Mouse (Mus musculus) B cell, adult 2 months (primary cell): ENCODE measurements at regions not wholly inside any gene's neighbourhood (a gene's known extent, or its start where the extent isn't known, plus 50 kb on each side); places are given as distances from the start of the nearest gene placed in this dataset.

ENCODE experiments used
- DNase-seq, 2 experiments: peaks; one replicate each; pipeline ENCODE4 v3.0.0; 2022

DNA sequence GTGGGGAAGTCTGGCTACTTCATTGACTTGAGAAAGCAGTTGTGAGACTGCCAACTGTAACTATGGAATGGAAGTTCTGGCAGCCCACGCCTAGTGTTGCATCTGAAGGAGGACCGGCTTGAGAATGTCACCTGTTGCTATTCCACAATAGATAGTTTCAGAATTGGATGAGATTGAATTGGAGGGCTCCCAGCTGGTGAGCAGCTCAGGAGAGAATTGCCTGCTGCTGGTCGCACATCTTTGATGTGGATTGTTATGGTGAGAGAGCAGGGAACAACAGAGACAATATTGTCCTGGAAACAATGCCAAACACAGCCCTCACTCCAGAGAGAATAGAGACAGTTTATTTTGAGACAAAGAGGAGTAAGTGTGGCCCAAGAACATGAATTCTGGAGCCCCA is 585.9 kb downstream of the Plekhb2 start:
- no peak for DNase-seq

DNA sequence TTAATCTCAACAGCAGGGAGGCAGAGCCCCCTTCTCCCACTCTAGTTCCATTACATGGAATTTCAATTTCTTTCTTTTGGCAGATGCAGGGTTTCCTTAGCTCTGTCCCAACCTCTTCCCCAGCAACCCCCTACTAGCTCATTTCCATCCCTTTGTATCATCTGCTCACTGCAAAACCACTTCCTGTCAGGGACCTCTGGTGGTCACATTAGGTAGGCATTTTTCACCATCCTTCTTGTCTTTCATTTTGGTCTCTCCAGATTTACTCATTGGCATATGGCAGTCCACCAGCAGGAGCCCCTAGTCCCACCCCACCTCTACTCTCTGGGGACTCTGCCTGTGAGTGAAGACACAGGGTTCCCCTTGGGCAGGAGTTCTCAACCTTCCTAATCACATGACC is 597.6 kb downstream of the Plekhb2 start:
- peak; percentile 2 to 15 for DNase-seq

DNA sequence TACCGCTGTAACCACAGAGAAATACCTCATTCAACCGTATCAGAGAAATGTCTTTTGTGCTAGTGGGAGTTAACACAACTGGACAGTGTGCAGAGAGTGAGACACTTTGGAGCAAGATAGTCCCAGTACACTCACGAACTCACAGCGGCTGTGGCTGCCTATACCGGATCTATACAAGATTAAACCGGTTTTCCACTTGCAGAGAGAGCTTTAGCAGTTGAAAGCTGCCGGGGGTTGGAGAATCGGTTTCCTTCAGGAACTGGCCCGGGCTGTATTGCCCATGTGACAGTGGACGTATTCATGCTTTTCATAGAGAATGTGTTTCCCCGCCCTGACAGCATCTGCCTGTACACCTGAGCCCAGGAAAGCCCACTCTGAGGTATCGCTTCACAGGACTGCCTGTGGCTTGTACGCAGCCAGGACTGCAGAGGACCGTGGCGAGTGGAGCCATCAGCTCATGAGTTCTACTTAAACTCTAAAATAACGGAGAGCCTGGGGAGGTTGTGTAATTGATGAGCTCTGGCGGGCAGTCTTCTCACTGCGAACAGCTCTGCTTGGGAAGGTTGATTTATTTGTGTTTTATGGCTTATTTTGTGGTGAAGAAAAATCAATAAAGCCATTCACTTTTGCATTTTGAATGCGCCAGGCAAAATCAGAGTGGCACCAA is 602.8 kb downstream of the Plekhb2 start:
- no peak for DNase-seq

DNA sequence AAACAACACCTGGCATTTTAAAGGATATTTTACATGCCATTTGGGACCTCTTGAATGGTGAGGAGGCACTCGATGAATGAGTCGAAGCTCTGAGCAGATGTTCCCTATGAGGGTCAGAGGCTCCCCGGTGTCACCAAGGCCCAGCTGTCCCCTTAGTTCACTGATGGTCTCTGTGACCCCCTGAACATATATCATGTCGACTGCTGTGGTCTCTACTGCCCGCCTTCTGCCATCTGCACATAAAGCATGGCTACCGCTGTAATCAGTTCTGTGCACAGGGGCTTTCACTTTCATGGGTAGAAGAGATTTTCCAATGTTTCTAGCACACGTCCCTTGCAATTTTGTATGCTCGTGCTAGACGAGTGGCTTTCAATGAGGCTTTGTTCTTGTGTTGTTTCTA is 607.8 kb downstream of the Plekhb2 start:
- DNase-seq = no peak

DNA sequence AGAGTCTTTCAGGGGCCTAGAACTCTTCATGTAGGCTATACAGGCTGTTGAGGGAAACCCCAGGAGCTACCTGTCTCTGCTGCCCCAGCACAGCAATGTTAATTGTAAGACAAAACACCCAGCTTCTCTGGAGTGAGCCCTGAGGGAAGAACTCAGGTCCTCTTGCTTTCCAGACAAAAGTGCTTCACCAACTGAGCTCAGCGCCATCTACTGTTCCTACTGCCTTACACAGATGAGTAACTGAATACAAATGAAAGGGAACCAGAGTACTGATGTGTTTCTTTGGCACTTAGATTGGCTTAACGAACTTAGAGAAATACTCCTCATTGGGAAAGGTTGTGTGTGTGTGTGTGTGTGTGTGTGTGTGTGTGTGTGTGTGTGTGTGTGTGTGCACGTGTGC is 603.1 kb upstream of the Hs6st1 start:
- no peak for DNase-seq

DNA sequence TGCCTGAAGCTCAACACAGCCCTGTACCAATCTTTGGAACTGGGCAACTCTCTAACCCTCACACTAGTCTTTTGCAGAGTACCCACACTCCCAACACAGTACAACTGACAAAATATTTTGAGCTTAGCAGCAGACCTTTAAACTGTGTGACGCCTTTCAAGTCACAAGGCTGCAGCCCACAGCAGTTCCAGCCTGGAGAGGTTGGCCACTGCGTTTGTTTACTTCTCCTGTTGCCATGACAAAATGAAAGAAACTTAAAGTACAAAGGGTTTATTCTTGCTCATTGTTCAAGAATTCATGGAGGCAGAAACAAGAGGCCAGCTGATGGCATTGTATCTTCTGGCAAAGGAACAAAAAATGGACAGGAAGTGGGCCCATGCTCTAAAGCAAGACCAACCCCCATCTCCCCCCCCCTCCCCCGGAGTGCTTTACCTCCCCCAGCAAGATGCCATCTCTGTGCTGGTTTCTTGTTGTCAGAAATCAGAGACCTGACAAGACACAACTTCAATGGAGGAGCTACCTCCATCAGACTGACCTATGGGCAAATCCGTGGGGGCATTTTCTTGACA is 598.9 kb upstream of the Hs6st1 start:
- no peak for DNase-seq

DNA sequence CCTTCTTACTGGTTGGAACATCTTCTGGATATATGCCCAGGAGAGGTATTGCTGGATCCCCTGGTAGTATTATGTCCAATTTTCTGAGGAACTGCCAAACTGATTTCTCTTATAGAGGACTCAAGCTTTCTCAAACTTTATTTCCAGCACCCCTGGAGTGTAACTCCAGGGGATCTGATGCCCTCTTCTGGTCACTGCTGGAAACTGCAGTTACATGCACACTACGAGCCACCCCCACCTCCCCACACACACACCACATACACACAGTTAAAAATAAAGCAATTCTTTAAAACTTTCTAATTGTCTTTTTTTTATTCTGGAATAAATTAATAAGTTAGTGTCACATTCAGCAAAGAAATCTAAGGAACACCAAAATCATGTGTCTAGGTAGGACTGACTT is 589.9 kb upstream of the Hs6st1 start:
- no peak for DNase-seq

DNA sequence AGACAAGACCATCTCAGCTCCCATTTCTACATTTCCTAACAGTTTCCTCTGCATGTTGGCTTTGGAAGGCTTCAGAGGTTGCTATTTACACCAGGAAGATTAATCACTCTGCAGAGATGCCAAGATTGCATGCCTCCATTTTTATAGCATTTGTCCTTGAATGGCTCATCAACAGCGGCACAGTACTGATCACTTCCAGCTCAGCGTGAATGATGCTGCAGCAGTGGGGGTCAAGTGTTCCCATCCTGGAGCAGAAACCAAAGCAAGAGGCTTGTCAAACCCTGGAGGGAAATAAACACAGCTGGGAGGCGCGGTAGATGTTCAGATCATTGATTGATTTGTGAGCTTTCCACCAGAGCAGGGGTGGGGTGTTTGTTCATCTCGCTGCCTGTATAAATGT is 572.2 kb upstream of the Hs6st1 start:
- no peak for DNase-seq

DNA sequence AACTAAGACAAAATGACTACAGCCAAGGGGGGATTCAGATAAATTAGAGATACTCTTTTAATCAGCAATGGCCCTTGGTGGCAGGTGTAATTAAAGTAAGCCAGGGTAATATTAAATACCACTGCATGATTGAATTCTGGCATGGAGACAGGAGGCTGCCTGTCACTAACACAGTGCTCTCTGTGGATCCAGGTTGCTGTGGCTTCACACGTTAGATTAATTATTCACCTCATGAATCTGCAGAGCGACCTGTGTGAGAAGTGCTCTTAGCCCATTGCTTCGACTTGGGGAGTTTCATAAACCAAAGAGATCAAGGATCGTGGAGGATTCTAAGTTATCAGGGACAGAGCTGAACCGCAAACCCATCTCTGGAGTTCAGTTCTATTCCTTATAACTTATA is 545.2 kb upstream of the Hs6st1 start:
- DNase-seq = no peak

DNA sequence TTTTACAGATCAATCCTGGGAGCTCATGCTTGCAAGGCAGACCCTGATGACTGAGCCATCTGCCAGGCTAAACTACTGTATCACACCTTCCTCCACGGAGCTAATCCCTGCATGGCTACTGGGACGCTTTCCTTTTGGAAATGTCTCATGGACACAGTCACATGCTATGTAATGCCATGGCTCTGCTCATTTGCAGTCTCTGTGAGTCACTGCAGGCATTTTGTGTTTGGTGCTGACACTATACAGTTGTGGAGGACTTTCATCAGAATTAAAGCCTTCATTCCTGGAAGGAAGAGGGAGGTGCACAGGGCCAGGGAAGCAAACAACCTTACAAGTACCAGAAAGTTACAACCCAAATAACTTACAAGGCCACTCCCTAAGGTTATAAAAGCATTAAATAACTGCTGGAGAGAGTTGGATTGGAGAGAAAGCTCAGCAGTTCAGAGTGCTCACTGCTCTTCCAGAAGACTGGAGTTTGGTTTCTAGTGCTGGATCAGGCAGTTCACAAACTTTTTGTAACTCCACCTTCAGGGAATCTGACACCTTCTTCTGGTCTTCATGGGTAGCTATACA is 544.3 kb upstream of the Hs6st1 start:
- DNase-seq = no peak

DNA sequence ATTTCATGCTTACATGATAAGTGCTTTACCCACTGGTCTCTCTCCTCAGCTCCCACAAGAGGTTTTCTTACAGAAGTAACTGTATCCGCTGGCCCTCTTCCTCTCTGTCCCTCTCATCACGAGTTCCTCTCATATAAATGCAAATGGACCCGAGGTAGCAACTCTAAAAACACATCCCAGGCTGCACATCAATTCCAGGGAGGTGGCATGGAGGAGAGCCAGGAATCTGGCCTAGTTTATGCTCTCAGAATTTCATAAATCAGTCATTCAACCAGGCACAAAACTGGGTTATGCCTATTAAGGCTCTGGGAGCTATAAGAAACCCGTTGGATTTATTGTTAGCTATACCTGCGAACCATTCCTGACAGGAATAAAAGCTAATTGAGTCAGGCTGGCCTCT is 543.4 kb upstream of the Hs6st1 start:
- DNase-seq = no peak

DNA sequence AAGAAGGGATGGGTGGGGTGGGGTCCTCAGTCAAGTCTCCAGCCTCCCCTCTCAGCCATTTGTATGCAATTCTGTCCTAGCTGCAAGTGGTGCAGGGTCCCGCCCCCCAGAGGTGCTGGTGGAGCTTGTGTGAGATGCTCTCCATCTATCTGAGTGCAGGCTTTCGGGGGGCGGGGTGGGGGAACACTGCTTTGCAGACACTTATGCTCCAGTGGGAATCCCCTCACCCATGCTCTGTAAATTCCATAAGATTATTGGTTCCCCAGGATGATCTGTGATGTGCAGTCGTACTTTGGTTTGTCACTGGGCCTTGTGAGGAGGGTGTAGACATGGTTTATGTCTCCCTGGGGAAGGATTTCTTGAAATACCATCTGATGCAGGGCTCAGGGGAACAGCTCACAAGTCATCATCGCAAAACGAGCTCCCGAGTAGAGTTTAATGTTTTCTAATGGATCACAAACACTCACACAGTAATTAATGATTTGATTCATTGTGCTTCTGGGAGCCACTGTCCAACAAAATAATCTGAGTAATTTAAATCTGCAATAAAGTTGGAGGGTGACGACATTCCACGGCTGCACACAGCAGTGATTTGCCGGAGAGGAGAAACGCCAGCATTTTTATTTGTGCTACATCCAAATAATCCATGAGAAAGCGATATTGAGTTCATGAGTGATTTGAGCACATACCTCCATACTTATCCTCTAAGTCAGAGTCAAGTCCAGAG is 540.3 kb upstream of the Hs6st1 start:
- no peak for DNase-seq

DNA sequence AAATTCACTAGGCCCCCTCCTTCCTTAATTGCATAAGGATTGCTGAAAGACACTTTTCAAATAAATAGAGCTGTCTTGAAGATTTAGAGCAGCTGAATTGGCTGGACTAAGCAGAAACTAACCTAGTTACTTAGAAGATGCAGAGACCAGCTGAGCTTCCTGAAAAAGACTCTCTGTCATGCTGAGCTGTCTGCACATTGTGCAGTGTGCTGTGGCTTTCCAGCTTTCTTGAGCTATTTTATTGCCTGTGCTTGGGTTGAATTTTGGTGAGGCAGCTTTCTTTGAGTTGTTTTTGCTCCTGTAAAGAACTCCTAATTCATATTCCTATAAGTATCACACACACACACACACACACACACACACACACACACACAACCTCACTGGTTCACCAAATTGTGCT is 532.7 kb upstream of the Hs6st1 start:
- DNase-seq = no peak

DNA sequence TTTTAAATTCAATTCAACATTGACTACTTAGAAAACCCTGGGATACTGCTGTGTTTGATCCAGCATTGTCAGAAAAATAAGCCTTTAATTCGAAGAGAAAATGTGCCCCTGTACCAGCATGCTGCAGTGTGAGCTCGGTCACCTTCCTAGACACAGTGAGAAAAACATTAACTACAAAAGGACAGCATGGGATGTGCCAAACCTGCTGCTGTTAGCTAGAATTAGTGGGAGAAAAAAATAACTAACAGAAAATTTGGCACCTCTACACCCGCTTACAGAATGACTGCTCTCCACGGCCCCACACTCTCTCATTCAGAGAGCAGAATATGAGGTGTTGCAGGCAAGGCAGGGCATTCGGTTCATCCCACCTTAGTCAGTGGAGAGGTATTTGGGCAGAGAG is 531.9 kb upstream of the Hs6st1 start:
- no peak for DNase-seq

DNA sequence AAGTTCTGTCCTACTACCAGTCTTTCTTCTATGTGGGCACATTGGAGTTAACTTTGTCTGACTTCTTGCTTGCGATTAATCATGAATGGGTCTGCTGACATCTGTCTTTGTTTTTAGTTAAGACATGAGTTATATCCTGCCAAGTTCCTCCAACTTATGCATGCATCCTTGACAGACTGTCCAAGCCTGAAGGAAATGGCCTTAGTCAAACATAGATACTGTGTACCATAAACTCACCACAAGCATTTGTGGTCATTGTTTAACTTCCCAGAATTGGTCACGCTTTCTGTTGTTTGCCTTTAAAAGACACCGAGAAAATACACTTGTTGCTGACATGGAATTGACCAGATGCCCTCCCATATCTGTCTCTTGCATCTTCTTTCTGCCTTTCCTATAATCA is 519.4 kb upstream of the Hs6st1 start:
- DNase-seq = no peak

DNA sequence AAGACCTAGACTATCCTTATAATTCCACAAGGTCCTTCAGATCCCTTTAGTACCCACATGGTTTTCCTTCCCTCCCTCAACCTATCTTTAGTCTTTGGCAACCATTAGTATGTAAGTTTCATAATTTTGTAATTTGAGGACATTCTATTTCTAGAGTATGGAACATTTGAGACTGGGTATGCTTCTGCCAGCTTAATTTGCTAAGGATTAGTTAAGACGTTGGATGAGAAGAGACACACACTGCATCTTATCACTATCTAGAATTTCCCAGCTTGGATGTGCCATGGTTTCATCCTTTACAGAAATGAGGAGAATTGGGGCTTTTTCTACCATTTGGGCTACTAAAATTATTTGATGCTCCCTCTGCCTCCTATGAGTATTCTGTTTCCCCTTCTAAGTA is 516.7 kb upstream of the Hs6st1 start:
- DNase-seq = no peak

DNA sequence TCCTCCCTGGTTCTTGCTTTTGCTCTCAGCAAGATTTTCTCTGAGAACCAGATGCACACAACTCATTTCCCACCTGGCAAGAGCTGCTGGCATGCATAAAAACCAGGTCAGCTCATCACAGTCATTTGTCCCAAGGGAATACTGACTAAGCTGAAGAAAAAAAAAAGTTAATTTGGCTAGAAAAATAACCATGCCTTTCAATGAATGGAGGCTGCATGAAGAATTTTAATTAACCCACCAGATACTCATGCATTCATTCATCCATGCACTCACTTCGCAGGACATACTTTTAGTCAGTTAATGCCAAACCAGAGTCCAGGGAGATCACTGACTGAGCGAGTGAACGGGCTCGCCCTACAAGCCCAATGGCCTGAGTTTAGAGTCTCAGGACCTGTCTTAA is 505.4 kb upstream of the Hs6st1 start:
- DNase-seq = no peak

DNA sequence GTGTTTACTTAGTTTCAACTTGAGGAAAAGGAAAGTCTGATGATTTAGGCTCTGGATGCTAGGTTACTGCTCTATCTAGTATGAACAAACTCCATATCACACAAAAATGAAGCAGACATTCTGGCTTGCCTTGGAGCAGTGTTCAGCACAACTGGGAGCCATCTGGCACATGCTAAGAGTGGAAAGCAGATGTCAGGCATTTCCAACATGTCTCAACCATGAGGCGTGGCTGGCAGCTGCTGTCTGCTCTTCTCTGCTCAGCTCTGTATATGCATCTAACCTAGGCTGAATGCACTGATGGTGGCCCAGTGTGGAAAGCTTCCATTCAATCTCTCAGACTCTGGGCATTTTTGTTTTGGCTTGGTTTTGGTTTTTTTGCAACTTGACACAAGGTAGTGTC is 493.0 kb upstream of the Hs6st1 start:
- no peak for DNase-seq

DNA sequence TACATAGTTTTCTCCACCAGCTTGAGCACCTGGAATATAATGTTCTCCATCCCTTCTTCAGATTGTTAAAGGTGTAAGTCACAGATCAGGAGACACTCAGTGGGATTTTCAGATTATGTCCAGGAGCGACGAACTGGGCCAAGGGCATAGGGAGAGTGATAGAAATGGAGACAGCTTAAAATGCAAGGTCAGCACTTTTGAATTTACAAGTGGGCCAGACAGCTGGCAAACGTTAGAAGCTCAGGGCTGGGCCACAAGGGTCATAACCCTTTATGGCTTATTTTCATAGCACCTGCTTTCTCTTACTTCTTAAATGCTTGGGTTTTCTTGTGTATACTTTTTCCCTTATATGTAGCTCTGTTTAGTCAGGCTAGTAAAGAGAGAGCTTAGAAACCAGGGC is 488.8 kb upstream of the Hs6st1 start:
- DNase-seq = no peak

DNA sequence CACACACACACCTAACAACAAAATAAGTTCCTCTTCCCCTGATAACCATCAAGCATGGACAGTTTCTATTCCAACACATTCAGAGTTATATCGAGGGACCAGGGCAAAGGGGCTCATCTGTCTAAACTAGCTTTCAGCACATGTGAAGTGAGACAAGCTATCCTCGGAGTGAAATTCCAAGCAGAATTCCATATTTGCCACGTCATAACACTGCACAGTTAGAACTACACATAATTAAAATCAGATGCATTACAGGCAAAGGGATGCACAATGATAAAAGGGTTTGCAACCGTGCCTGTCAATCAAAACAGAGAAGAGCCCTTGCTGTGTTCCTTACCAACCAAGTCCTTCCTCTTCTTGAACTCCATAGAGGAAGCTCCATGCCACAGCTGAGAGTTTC is 488.2 kb upstream of the Hs6st1 start:
- DNase-seq = no peak

DNA sequence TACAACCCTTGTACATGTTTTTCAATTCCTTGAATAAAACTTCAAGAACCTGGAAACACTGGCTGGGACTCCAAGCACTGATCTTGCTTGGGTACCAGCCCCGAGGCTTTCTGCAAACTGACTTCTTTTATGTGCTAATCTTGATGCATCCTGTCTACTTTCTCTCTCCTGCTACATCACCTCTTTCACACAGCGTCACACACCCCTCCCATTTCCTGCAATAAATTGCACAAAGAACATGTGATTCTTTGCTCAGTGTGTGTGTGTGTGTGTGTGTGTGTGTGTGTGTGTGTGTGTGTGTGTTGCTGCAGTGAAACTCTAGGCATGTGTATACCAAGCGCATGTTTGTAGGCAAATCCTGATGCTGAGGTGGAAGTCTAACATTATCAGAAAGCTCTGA is 487.7 kb upstream of the Hs6st1 start:
- DNase-seq = peak; percentile 25 to 36

DNA sequence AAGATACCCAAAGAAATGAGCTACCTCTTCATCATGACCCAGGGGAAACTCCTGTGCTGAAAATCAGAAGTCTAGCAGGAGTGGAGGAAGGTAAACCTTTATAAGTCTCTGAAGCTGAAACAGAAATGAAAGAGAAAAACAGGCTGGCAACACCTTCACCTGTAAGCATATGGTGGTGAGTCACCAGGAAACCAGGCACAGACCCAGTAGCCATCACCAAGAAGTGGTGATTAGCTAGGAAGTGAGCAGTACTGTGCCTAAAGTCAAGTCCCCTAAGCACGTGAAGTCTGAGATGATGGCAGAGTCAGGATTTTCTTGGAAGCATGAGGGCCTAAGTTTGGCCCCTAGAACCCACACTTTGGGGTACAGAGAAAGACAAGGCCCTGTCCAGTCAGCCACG is 480.3 kb upstream of the Hs6st1 start:
- no peak for DNase-seq

DNA sequence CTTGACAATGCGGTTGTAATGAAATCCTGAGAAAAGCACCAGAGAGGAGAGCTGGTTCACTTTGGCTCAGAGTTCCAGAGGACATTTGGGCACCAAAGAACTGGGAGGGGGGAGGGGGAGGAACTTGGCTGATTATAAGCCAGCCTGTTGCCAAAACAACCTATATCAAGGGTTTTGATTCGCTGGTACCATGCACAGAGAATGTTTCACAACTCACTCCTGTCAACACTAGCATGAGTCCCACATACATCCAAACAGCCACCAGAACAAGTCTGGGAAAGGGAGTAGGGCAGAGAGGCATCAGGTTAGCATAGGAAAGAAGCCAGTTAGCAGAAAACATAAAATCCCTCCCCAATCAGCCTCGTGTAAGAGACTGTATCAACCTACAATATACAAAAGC is 479.3 kb upstream of the Hs6st1 start:
- no peak for DNase-seq

DNA sequence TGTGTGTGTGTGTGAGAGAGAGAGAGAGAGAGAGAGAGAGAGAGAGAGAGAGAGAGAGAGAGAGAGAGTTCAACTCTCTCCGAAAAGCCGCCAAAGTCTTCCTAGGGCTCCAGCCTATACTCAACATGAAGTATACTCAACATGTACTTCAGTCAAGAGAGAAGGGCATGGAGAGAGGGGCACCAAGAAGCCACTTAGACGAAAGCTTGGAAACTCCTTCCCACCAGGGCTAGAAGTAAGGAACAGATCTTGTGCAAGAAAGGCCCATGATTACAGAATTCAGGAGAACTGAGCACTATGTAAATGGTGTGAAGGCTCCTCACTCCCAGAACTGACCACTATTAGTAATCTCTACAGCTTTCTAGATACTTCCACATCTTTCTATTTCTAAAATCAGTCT is 467.4 kb upstream of the Hs6st1 start:
- no peak for DNase-seq
